Mouse (Mus musculus) lung, postnatal 0 days (tissue): Measurements from ENCODE around the gene Drc1.

Source experiments
- CTCF ChIP-seq: IDR thresholded peaks from 2 replicates; pipeline ENCODE4 v1.5.1; 2016; ENCODE audit warnings: antibody characterized with exemption, mild to moderate bottlenecking
- EP300 ChIP-seq: IDR thresholded peaks from 2 replicates; pipeline ENCODE4 v1.6.1; 2016; ENCODE audit warnings: antibody characterized with exemption, mild to moderate bottlenecking, control low read depth

GRCm38 (mm10) chr5:30240552-30240951 is 40.6 kb upstream of the Drc1 start:
- TF ChIP-seq CTCF (no peak), EP300 (no peak)
